Mouse (Mus musculus): ENCODE data around the gene Rasgef1b. TPM values are rescaled to one million over a fixed set of nuclear protein-coding genes. Genes with fewer than 3 reads are reported as not detected.

Gene Rasgef1b
- total RNA-seq, 2 experiments from 2014 or later: 0.85 to 1.2 TPM

GRCm38 (mm10) chr5:99334017-99334416 lies 394.8 kb downstream of the Rasgef1b start:
- no peak for ATAC-seq (ENCODE audit: poor library complexity, severe bottlenecking)

- no peak for ATAC-seq (ENCODE audit: poor library complexity, severe bottlenecking)
Observed at GRCm38 (mm10) chr5:99332021-99332420, 396.8 kb downstream of the Rasgef1b start.

GRCm38 (mm10) chr5:99329065-99329464 lies 399.8 kb downstream of the Rasgef1b start:
- no peak for ATAC-seq (ENCODE audit: poor library complexity, severe bottlenecking)

GRCm38 (mm10) chr5:99327019-99327418 lies 401.8 kb downstream of the Rasgef1b start:
- ATAC-seq (ENCODE audit: poor library complexity, severe bottlenecking): peak; percentile 97

GRCm38 (mm10) chr5:99325301-99325700 lies 403.6 kb downstream of the Rasgef1b start:
- no peak for ATAC-seq (ENCODE audit: poor library complexity, severe bottlenecking)

GRCm38 (mm10) chr5:99320783-99321182 lies 408.1 kb downstream of the Rasgef1b start:
- ATAC-seq (ENCODE audit: poor library complexity, severe bottlenecking): no peak

- ATAC-seq (ENCODE audit: poor library complexity, severe bottlenecking): no peak
Observed at GRCm38 (mm10) chr5:99297939-99298338, 430.9 kb downstream of the Rasgef1b start.

- ATAC-seq (ENCODE audit: poor library complexity, severe bottlenecking): no peak
Observed at GRCm38 (mm10) chr5:99296348-99296747, 432.5 kb downstream of the Rasgef1b start.

- no peak for ATAC-seq (ENCODE audit: poor library complexity, severe bottlenecking)
Observed at GRCm38 (mm10) chr5:99292287-99292851, 436.5 kb downstream of the Rasgef1b start.

GRCm38 (mm10) chr5:99291084-99291830 lies 437.6 kb downstream of the Rasgef1b start:
- ATAC-seq (ENCODE audit: poor library complexity, severe bottlenecking): no peak

- no peak for ATAC-seq (ENCODE audit: poor library complexity, severe bottlenecking)
Observed at GRCm38 (mm10) chr5:99288262-99288661, 440.6 kb downstream of the Rasgef1b start.

- no peak for ATAC-seq (ENCODE audit: poor library complexity, severe bottlenecking)
Observed at GRCm38 (mm10) chr5:99287647-99288185, 441.1 kb downstream of the Rasgef1b start.

- no peak for ATAC-seq (ENCODE audit: poor library complexity, severe bottlenecking)
Observed at GRCm38 (mm10) chr5:99286575-99286974, 442.3 kb downstream of the Rasgef1b start.

GRCm38 (mm10) chr5:99286024-99286423 lies 442.8 kb downstream of the Rasgef1b start:
- no peak for ATAC-seq (ENCODE audit: poor library complexity, severe bottlenecking)

- ATAC-seq (ENCODE audit: poor library complexity, severe bottlenecking): no peak
Observed at GRCm38 (mm10) chr5:99284369-99284768, 444.5 kb downstream of the Rasgef1b start.

GRCm38 (mm10) chr5:99283636-99284035 lies 445.2 kb downstream of the Rasgef1b start:
- ATAC-seq (ENCODE audit: poor library complexity, severe bottlenecking): peak; percentile 53

GRCm38 (mm10) chr5:99280536-99280935 lies 448.3 kb downstream of the Rasgef1b start:
- ATAC-seq (ENCODE audit: poor library complexity, severe bottlenecking): no peak

- ATAC-seq (ENCODE audit: poor library complexity, severe bottlenecking): no peak
Observed at GRCm38 (mm10) chr5:99279016-99279757, 449.7 kb downstream of the Rasgef1b start.

GRCm38 (mm10) chr5:99278364-99278763 lies 450.5 kb downstream of the Rasgef1b start:
- peak; percentile 74 for ATAC-seq (ENCODE audit: poor library complexity, severe bottlenecking)

- no peak for ATAC-seq (ENCODE audit: poor library complexity, severe bottlenecking)
Observed at GRCm38 (mm10) chr5:99277536-99277935, 451.3 kb downstream of the Rasgef1b start.

- ATAC-seq (ENCODE audit: poor library complexity, severe bottlenecking): no peak
Observed at GRCm38 (mm10) chr5:99274119-99274563, 454.7 kb downstream of the Rasgef1b start.

Measured in megakaryocyte, adult 5-6 weeks (primary cell).